Mouse (Mus musculus): Measurements from ENCODE around the gene Gpr180.
"Not testable (repeated sequence)": the region's sequence is repeated elsewhere in the genome, so short reads cannot be mapped to it uniquely, and the experiment has no call there.

Gpr180 gene

GRCm38 (mm10) chr14:118152294-118152651 lies 15.3 kb downstream of the Gpr180 start:
- DNase-seq, result no peak

- not testable (repeated sequence) for DNase-seq
Measured at GRCm38 (mm10) chr14:118156056-118156455, 19.1 kb downstream of the Gpr180 start.

DNA sequence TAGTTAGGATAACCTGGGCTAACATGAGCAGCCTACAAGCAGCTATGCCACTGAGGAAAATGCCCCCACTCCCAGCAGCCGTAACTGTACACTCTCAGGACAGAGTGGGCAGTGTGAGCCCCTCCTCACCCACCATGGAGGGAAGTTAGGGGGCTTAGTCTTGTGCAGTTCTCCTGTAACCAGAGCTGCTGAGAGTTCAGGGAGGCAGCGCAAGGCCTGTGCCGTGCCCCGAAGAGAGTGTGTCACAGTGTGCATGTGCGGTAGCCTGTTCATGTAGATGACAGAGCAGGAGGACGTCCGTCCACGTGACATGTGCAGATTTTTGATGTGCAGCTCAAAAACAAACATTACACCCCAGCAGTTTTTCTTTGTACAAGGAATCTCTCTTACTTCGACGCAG lies 19.8 kb downstream of the Gpr180 start:
- no peak for DNase-seq

DNA sequence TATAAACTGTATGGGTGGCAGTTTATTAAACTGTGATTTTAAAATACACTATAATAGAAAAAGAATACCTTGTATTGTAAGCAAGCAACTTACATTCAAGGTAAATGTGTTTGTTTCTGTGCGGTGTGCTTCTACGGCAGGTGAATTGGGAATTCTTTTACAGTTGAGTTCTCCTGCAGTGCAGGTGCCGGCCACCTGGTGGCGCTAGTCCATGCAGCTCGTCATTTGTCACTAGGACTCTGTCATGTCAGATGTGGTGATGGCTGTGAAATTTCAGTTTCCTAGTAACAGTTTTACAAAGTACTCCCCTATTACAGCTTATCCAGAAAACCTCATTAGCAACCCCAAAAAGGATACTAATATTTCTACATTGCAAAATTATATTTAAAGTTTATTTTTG lies 20.2 kb downstream of the Gpr180 start:
- peak in 1 of 2 experiments; percentile 53 for DNase-seq

- no peak for DNase-seq
Measured at GRCm38 (mm10) chr14:118161751-118162150, 24.8 kb downstream of the Gpr180 start.

- no peak for DNase-seq
Measured at GRCm38 (mm10) chr14:118162640-118163039, 25.7 kb downstream of the Gpr180 start.

DNA sequence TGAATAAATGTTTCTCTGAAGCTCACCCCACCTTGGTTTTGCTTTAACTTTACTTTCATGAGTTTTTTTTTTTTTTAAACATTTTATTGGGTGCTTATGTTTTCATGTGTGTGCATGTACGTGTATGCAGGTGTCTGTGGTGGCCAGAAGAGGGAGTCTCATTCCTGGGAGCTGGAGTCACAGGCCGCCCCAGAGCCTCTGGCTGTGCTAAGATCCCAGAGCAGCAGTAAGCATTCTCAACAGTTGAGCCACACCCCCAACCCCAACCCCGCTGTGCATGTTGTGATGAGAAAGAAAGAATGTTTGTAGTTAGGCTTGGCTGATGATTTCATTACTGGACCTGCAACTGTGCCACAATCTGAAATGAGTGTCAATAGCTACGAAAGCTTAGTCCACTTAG lies 31.8 kb downstream of the Gpr180 start:
- no peak for DNase-seq

GRCm38 (mm10) chr14:118173590-118174203 lies 36.7 kb downstream of the Gpr180 start:
- DNase-seq, result no peak

GRCm38 (mm10) chr14:118175071-118175693 lies 38.2 kb downstream of the Gpr180 start:
- DNase-seq, result no peak

GRCm38 (mm10) chr14:118175694-118176085 lies 38.7 kb downstream of the Gpr180 start:
- DNase-seq, result no peak

GRCm38 (mm10) chr14:118179251-118179650 lies 42.3 kb downstream of the Gpr180 start:
- no peak for DNase-seq

- DNase-seq, result no peak
Measured at GRCm38 (mm10) chr14:118179701-118180100, 42.7 kb downstream of the Gpr180 start.

DNA sequence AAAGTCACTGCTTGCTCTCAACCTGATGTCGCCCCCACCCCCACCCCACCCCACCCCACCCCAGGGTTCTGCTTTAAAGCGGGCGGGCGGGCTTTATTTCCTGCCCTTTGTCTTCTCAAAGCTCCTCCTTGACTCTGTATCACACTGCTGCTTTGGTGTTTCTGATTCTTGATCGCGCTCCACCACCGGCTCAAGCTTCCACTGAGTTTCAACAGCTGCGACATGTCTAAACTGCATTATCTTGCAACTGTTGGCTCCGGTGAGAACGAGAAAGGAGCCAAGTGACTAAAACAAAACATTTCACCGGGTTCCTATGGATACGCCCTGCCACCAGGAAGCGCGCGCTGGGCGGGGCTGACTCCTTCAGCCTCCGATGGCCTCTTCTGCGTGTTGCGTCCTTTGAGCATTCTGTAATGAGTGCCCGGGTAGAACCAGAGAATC lies 43.2 kb downstream of the Gpr180 start:
- DNase-seq, result peak; percentile 30 to 45

DNA sequence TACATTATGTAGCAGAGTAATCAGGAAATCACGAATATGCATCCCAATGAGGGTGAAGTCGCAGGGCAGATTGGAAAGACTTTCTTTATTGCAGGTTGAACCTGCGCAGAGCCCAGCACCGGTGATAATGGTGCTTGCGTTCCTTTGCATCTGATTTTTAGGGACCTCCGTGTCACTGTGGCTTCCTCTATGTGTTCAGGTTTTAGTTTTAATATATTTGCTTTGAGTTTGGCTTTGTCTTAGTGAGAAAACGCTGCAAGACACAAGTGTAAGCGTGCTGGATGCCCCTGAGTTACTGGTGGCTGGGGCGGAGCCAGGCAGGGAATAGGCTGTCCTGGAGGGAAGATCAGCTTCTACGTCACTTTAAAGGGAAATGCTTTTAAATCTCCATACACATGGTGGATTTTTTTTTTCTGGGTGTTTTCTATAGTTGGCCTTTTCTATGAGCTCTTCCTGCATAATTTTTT lies 43.8 kb downstream of the Gpr180 start:
- DNase-seq, result peak; percentile 30 to 37

DNA sequence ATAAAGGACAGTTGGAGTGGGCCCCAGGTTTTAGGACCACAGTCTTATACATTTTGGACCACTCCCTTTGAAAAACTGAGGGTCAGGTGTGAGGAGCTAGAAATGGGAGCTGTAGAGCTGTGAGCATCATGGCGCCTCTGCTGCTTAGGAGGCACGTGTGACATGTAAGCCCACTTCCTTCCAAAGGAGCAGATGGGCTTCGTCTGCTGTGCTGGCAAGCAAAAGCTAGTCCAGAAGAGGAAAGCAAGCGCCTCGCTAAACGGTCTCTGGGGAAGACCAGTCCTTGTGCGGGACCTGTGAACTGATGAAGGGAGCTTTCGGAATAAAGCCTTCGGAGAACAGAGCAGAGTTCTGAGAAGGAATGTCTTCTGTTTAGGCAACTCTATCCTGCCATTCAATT lies 54.5 kb downstream of the Gpr180 start:
- DNase-seq, result no peak

GRCm38 (mm10) chr14:118193001-118193628 lies 56.2 kb downstream of the Gpr180 start:
- DNase-seq, result no peak

DNA sequence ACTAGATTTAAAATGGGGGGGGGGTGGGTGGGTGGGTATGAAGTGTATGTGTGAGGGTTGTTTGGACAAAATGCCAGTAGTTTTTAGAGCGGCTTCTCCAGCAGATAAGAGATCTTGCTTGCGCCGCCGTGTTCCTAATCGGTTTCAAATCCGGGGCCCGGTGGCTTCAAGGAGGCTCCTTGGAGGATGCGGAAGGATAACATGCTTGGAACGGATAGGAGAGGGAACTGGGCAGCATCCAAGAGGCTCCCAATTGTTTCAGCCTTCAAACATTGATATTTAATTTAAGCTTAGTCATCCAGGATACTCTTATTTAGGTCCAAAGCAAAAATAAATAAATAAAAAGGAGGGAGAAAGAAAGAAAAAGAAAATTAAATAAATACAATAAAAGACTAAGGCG lies 56.7 kb downstream of the Gpr180 start:
- DNase-seq, result no peak

- DNase-seq, result no peak
Measured at GRCm38 (mm10) chr14:118194219-118194914, 57.4 kb downstream of the Gpr180 start.

DNA sequence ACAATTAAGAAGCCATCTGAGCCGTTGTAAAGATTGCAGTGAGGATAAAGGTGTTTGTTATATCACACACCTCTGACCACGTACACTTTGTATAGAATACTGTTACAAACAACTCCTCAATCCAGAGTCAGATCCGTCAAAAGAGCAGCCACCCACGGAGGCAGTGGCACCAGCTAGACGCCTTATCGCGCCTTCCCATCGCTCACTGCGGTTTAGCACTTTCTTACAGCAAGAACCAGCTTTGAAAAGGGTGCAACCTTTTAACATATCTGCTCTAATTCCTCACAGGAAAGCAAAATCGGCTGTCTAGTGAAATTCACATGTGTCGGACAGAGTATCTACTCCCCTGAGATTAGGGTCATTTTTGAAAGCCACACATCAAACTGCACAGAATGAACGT lies 60.1 kb downstream of the Gpr180 start:
- DNase-seq, result no peak

DNA sequence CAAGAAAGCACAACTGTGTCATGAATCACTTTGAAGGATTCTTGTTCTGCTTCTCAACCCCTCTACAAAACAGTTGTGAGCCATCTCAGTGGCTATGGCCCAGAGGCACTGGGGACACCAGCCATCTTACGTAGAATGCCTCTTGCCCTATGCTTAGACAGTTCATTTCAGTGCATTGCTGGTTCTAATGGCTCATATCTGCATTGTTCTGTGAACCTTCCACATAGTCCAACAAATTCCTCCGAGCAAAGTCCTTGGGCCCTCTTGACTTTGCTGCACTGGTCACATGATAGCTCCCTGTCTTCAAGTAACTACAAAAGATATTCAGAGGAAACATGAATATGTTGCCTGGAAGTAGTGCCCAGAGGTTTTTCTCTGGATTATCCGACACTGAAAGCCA lies 63.8 kb downstream of the Gpr180 start:
- no peak for DNase-seq

DNA sequence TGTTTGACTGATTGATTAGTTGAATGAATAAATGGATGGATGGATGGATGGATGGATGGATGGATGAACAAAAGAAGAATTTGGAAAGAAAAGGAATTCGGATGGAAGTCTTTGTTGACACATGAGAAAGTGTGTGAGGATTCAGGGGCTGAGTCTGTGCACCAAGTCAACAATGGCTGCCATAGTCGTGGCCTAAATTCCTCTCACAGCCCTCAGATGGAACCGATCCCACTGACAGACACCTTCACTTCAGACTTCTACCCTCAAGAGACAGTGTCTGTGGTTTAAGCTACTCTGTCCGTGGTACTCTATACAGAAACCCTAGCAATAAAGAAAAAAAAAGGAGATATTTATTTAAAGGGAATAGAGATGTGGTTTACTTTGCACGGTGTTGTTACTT lies 65.0 kb downstream of the Gpr180 start:
- DNase-seq, result no peak

DNA sequence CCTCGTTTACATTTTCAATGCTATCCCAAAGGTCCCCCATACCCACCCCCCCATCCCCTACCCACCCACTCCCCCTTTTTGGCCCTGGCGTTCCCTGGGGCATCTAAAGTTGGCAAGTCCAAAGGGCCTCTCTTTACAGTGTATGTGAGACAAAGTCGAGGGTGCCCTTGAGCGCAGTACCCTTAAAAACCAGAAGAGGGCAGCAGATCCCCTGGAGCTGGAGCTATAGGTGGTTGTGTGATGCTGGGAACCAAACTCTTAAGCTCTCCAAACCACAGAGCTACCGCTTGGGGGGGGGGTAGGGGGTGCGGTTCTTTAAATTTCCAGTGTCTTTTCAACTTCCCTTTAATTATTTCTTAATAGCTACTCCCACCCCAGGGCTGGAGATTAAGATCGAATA lies 66.1 kb downstream of the Gpr180 start:
- no peak for DNase-seq

- DNase-seq, result no peak
Measured at GRCm38 (mm10) chr14:118207347-118207746, 70.4 kb downstream of the Gpr180 start.

DNA sequence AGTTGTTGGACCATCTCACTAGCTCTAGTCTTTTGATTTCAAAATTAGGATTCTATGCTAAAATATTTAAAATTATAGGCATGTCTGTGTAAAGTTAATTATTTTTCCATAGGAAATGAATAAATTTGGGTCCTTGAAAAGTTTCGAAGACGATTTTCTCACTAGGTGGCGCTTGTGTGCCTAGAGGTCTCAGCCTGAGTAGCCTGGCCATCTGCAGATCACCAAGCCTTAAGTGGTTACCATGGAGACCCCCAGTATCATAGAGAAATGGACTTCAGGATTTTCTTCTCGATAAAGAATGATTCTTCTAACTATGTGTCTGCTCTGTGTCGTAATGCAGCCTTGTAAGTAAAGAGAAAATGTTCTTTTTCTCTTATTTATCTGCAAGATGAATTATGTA lies 72.7 kb downstream of the Gpr180 start:
- DNase-seq, result peak in 1 of 2 experiments; percentile 21

All from kidney, adult 8-10 months (tissue).